In genomic region chrX:12090871-12091404, GRCm38 (mm10) we compare ENCODE assay signal across 8 mouse cellular contexts.
DNase-seq lines count a peak whose midpoint lies in the region; ATAC-seq lines count a peak whose summit lies in the region.

No protein-coding gene starts in this region.

- H3K27me3 ChIP-seq in hindbrain, embryonic 10.5 days (ENCODE audit: insufficient read depth, poor library complexity, severe bottlenecking) = peaks cover 96% of the 10 kb centered on the region

- H3K4me3 ChIP-seq in hindbrain, embryonic 10.5 days = peak overlapping the region; percentile 64

- H3K9me3 ChIP-seq in hindbrain, embryonic 10.5 days = no peaks in the 10 kb centered on the region

- ATAC-seq in frontal cortex, adult (ENCODE audit: low TSS enrichment) = peak; percentile 51

- under 1% methylated on average over 45 of the region's 47 CpGs for WGBS in hindbrain, embryonic 10.5 days

- peak overlapping the region; percentile 90 for H3K27ac ChIP-seq in hindbrain, embryonic 10.5 days

- peak; percentile 52 for DNase-seq in ES-CJ7 (ENCODE audit: low read depth, low spot score)
- peak; percentile 71 for DNase-seq in cerebellum, adult 11-12 months
- DNase-seq in hindbrain, embryonic 10.5 days (ENCODE audit: low spot score) = peak; percentile 62
- peak; percentile 55 to 71 for DNase-seq in layer of hippocampus, postnatal 10 days (ENCODE audit: low spot score in 2 of 2)
- DNase-seq in lung, postnatal 10 days = peak; percentile 82
- peak; percentile 79 for DNase-seq in ovary, postnatal 36 days (ENCODE audit: low spot score)
- peak; percentile 63 for DNase-seq in urinary bladder, adult 2 months (ENCODE audit: low spot score)

- peaks cover 52% of the 10 kb centered on the region for H3K4me1 ChIP-seq in hindbrain, embryonic 10.5 days (replicated peaks)

- no peaks in the 10 kb centered on the region for H3K36me3 ChIP-seq in hindbrain, embryonic 10.5 days

Comparison
In these comparisons a context has a peak if more than half of its experiments do, and no peak if none do; other contexts are left out.
1. Peak in every context shown above with its lines: DNase-seq, ATAC-seq, H3K4me3 ChIP-seq and H3K27ac ChIP-seq.